15 mouse cellular contexts compared by ENCODE assay signal in genomic region chr2:49722983-49723382, GRCm38 (mm10).
DNase-seq lines count a peak whose midpoint lies in the region; ATAC-seq and TF ChIP-seq lines count a peak whose summit lies in the region.
"Had no signal": no experiment of that assay in that cellular context is flagged by ENCODE, and none has a peak within 500 bp of the region (broad histone marks: within the 10 kb centered on the region; RNA-seq: fewer than 3 reads in every experiment).

No protein-coding gene starts in this region.

- H3K4me1 ChIP-seq in hindbrain, embryonic 10.5 days (replicated peaks) = peaks cover 61% of the 10 kb centered on the region
- H3K4me1 ChIP-seq in hindbrain, postnatal 0 days (ENCODE audit: insufficient read depth, low read length) = peaks cover 20% of the 10 kb centered on the region; the same call in 1 of the 2 replicates
- H3K4me1 ChIP-seq in embryonic facial prominence, embryonic 10.5 days = peaks cover 76% of the 10 kb centered on the region
- H3K4me1 ChIP-seq in forebrain, embryonic 15.5 days = peaks cover 73% of the 10 kb centered on the region
- peaks cover 62% of the 10 kb centered on the region for H3K4me1 ChIP-seq in midbrain, embryonic 16.5 days (ENCODE audit: control insufficient read depth, insufficient read depth, low read length)

- H3K9ac ChIP-seq in hindbrain, postnatal 0 days (replicated peaks; ENCODE audit: low read length) = no peak overlapping the region
- H3K9ac ChIP-seq in forebrain, embryonic 15.5 days (replicated peaks) = no peak overlapping the region
- H3K9ac ChIP-seq in midbrain, embryonic 16.5 days (ENCODE audit: low read depth, low read length) = no peak overlapping the region
- H3K9ac ChIP-seq: embryonic facial prominence, embryonic 12.5 days; lung, embryonic 15.5 days had no signal

- H3K4me2 ChIP-seq in hindbrain, postnatal 0 days (ENCODE audit: low read depth, low read length) = no peak overlapping the region
- H3K4me2 ChIP-seq in forebrain, embryonic 15.5 days (replicated peaks) = no peak overlapping the region
- no peak overlapping the region for H3K4me2 ChIP-seq in midbrain, embryonic 16.5 days (ENCODE audit: low read length)
- H3K4me2 ChIP-seq: embryonic facial prominence, embryonic 12.5 days; lung, embryonic 15.5 days had no signal

- 85% methylated on average over 13 of the region's 13 CpGs for WGBS in hindbrain, embryonic 10.5 days
- WGBS in hindbrain, postnatal 0 days = 70% methylated on average over 13 of the region's 13 CpGs
- WGBS in embryonic facial prominence, embryonic 10.5 days = 83% methylated on average over 13 of the region's 13 CpGs
- WGBS in forebrain, embryonic 15.5 days = 69% methylated on average over 13 of the region's 13 CpGs
- 79% methylated on average over 13 of the region's 13 CpGs for WGBS in midbrain, embryonic 16.5 days

- no peak overlapping the region for H3K4me3 ChIP-seq in hindbrain, embryonic 10.5 days
- no peak overlapping the region for H3K4me3 ChIP-seq in hindbrain, postnatal 0 days (ENCODE audit: low read length)
- no peak overlapping the region for H3K4me3 ChIP-seq in embryonic facial prominence, embryonic 10.5 days
- no peak overlapping the region for H3K4me3 ChIP-seq in forebrain, embryonic 15.5 days
- no peak overlapping the region for H3K4me3 ChIP-seq in midbrain, embryonic 16.5 days (ENCODE audit: low read depth, low read length)
- H3K4me3 ChIP-seq: embryonic facial prominence, embryonic 12.5 days; lung, embryonic 15.5 days; megakaryocyte, embryonic 14.5 days had no signal

- no peak for ATAC-seq in hindbrain, postnatal 0 days
- no peak for ATAC-seq in forebrain, embryonic 15.5 days (replicated peaks)
- ATAC-seq in midbrain, embryonic 16.5 days = no peak

- H3K9me3 ChIP-seq in hindbrain, embryonic 10.5 days = no peaks in the 10 kb centered on the region
- no peaks in the 10 kb centered on the region for H3K9me3 ChIP-seq in hindbrain, postnatal 0 days (ENCODE audit: low read length)
- H3K9me3 ChIP-seq in embryonic facial prominence, embryonic 10.5 days = no peaks in the 10 kb centered on the region
- no peaks in the 10 kb centered on the region for H3K9me3 ChIP-seq in forebrain, embryonic 15.5 days
- H3K9me3 ChIP-seq in midbrain, embryonic 16.5 days (replicated peaks; ENCODE audit: control insufficient read depth, low read length, poor library complexity, severe bottlenecking) = no peaks in the 10 kb centered on the region
- H3K9me3 ChIP-seq: embryonic facial prominence, embryonic 12.5 days; lung, embryonic 15.5 days; megakaryocyte, embryonic 14.5 days had no signal

- TF ChIP-seq CTCF in hindbrain, postnatal 0 days (IDR thresholded peaks at IDR 0.05; ENCODE audit: low read depth) = no peak

- no peaks in the 10 kb centered on the region for H3K27me3 ChIP-seq in hindbrain, embryonic 10.5 days (ENCODE audit: insufficient read depth, poor library complexity, severe bottlenecking)
- H3K27me3 ChIP-seq in hindbrain, postnatal 0 days (ENCODE audit: insufficient read depth, low read length) = no peaks in the 10 kb centered on the region
- H3K27me3 ChIP-seq in embryonic facial prominence, embryonic 10.5 days (replicated peaks; ENCODE audit: low read depth, poor library complexity, severe bottlenecking) = no peaks in the 10 kb centered on the region
- H3K27me3 ChIP-seq in forebrain, embryonic 15.5 days = no peaks in the 10 kb centered on the region
- no peaks in the 10 kb centered on the region for H3K27me3 ChIP-seq in midbrain, embryonic 16.5 days (ENCODE audit: control insufficient read depth, insufficient read depth, low read depth, low read length)
- H3K27me3 ChIP-seq: embryonic facial prominence, embryonic 12.5 days; lung, embryonic 15.5 days had no signal

- peak overlapping the region; percentile 81 for H3K27ac ChIP-seq in hindbrain, embryonic 10.5 days
- H3K27ac ChIP-seq in hindbrain, postnatal 0 days = no peak overlapping the region
- peak overlapping the region; percentile 84 for H3K27ac ChIP-seq in embryonic facial prominence, embryonic 10.5 days (replicated peaks)
- peak overlapping the region; percentile 27; the same call in 1 of the 2 replicates for H3K27ac ChIP-seq in forebrain, embryonic 15.5 days (replicated peaks)
- peak overlapping the region; percentile 88 for H3K27ac ChIP-seq in midbrain, embryonic 16.5 days (ENCODE audit: low read length)
- H3K27ac ChIP-seq: embryonic facial prominence, embryonic 12.5 days; lung, embryonic 15.5 days had no signal

- DNase-seq in hindbrain, embryonic 10.5 days (ENCODE audit: low spot score) = no peak
- no peak for DNase-seq in hindbrain, postnatal 0 days (ENCODE audit: low spot score)
- no peak for DNase-seq in embryonic facial prominence, embryonic 10.5 days (ENCODE audit: low spot score)
- DNase-seq in lung, postnatal 14 days = no peak
- DNase-seq in thymus, postnatal 4 days = no peak
- DNase-seq: adrenal gland, postnatal 25 days; cerebellum, postnatal 36 days; gastrocnemius, postnatal 25 days; heart, postnatal 10 days; kidney, adult 11 months had no signal

- peaks cover 36% of the 10 kb centered on the region for H3K36me3 ChIP-seq in hindbrain, embryonic 10.5 days
- peaks cover 13% of the 10 kb centered on the region for H3K36me3 ChIP-seq in hindbrain, postnatal 0 days (ENCODE audit: insufficient read depth, low read length)
- H3K36me3 ChIP-seq in embryonic facial prominence, embryonic 10.5 days (replicated peaks) = peaks cover 40% of the 10 kb centered on the region
- peaks cover 20% of the 10 kb centered on the region for H3K36me3 ChIP-seq in forebrain, embryonic 15.5 days
- H3K36me3 ChIP-seq in midbrain, embryonic 16.5 days (ENCODE audit: control insufficient read depth, insufficient read depth, low read length) = peaks cover 15% of the 10 kb centered on the region
- H3K36me3 ChIP-seq: lung, embryonic 15.5 days had no signal
